Mouse (Mus musculus) kidney, postnatal 4 days (tissue): ENCODE data around the gene Mdp1.

Source experiments
- DNase-seq, 2 experiments: peaks; one replicate each; pipeline ENCODE4 v3.0.0; 2021; ENCODE audit warnings: mixed read lengths in 2 of 2

Gene Mdp1

DNA sequence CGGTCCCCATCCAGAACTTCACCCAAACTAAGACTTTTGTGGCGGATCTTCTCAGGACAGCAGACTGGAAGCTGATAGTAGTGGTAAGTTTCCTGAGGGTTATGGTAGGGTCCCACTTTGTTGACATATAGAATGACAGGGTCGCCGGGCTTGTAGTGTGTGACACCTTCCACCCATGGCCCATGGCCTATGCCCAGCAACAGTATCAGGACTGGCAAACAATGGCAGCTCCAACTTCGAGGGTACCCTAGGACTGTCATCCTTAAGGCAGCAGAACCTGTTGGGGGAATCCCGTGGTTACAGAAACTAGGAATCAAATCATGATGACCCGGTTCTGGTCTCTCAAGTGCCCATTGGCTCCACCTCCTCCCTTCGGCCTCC is 17.6 kb downstream of the Mdp1 start:
- DNase-seq = no peak

DNA sequence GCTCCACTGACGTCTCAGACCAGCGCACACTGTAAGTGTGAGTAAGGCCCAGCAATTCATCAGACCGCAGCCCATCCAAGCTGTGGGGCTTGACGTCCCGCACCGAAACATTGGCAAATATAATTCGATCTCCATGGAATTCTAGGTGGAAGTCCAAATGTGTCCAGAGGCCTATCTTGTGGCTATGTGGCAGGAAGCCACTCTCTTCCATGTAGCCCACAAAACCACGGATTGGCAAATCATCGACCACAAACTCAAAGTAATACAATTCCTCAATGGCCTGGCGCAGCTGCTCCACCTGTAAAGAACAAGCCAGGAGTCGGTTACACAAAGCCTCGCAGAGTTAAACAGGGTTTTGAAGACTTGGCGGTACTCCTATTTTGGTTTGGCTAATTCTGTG is 19.0 kb downstream of the Mdp1 start:
- no peak for DNase-seq

DNA sequence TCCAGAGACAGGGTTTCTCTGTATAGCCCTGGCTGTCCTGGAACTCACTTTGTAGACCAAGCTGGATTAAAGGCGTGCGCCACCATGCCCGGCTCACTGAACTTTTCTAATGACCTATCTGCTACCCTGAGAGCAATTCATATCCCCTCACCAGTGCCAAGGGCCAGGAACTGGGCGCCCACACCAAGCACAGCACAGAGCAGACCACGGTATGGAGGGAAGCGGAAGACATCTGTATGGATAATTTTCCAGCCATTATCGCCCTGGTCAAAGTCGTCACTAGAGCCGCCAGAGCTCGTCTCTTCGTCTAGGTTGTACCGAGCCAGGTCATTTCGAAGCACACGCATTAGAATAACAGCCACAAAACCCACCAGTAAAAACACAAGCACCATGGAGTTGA is 19.5 kb downstream of the Mdp1 start:
- DNase-seq = no peak

DNA sequence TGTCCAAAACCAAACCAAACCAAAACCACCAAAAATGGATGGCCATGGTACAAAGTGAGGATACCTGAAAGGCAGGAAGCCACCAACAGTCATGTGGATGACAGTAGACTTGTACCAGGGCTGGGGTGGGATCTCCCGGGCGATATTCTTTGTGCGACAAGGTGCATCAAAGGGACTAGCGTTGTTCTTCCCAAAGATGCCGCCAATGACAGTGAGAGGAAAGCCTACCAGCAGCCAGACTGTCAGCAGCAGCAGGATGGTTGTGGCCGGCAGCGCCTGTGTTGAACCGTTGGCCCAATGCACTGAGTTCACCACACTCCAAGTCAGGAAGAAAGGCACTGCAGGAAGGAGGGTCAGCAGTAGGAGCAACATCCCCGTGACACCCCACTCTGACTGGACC is 22.5 kb downstream of the Mdp1 start, which contains the start of gene Gm49378:
TSS of gene Gm49378 (minus strand) at position 101 of the 400 bp plus-strand sequence.
- no peak for DNase-seq

DNA sequence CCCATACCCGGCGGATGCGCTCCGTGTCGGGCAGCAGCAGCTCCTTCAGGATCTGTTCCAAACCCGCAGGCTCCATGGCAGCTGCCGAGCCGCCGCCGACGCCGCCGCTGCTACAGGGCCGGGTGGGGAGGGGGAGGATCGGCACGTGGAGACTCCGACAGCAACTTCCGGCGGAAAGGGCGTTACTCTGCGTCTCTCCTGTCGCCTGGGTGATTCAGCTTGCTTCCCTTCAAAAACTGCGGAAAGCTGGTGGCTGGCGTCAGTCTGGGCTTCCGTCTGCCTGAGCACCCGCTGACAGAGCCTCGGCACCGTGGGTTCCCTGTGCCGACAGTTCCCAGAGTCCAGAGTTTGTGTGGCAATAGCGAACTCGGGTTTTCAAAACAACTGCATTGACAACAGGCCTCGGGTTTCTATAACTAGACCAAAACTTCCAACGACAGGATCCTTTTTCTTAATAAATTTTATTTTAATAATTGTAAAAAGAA is 24.7 kb downstream of the Mdp1 start, which contains the start of gene Ipo4:
TSS of gene Ipo4 (minus strand) at position 435 of the 485 bp plus-strand sequence.
- peak; percentile 91 to 94 for DNase-seq

DNA sequence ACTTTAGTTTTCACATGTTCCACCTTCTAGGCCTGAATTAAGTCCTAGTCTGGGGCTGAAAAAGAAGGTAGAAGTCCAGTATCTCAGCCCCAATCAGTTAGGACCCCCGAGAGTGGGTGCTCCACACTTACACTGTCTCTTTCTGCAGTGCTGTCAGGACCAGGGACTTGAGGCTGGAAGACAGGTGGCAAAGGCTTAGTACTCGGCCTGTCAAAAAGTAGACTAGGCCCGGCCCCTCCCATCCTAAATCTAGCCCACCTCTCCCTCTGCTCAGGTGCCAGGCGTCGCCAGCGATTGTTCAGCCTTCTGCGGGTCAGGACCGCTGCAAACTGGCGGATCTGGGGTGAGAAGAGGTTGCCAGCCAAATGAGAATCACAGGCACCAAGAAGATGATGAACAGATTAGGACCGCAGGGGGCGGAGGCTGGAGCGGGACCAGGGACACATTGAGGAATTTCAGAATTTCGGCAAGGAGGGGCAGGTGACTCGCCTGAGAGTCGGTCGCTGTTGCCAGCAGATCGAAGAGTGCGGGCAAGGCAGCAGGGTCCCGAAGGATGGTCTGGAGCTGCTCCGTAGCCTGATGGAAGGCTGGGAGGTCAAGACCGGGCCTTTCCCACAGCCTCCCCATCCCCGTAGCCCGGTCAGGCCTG is 25.3 kb downstream of the Mdp1 start:
- peak; percentile 56 to 58 for DNase-seq

DNA sequence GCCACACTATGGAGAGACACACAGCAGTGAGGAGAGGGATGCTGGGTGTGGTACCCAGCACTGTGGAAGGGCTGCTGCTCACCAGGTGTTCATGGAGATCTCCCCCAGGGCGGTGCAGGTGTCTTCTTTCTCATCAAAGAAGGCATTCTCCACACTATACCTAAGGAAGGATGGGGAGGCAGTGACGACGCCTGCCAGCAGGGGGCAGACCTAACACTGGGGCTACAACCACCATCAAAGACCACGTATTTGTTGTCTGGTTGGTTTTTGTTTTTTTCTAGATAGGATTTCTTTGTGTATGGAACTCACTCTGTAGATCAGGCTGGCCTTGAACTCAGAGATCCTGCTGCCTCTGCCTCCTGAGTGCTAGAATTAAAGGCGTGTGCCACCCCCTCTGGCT is 31.0 kb downstream of the Mdp1 start:
- DNase-seq = peak; percentile 73 to 76

DNA sequence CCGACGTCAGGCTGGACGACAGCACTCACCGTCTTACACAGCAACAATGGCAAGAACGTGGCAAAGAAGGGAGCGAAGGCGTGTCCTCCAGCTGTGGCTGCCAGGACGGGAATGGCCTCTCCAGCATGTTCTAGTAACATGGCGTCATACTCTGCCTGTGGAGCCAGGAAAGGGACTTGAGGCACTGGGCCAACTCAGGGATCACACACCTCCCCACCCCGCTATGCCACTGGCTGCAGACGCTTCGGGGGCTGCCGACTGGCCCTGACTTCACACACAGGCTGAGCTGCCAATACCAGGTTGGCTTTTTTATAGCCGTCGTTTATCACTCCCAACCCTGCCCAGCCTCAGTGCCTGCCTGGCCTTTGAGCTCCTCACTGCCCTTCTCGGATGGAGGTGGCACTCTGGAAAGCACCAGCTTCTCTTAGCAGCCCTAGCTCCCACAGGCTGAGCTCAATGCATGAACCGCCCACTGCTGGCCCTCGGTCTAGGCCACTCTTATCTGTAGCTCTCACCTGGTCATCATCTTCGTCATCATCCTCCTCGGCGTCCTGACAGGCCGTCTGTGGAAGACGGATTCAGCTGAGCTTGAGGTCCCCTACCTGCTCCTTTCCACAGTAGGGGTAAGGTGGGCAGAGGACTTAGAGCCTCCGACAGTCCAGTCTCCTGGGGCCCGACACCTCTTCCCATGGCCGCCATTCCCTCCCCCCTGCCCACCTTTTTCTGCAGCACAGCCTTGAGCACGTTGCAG is 32.1 kb downstream of the Mdp1 start:
- no peak for DNase-seq

DNA sequence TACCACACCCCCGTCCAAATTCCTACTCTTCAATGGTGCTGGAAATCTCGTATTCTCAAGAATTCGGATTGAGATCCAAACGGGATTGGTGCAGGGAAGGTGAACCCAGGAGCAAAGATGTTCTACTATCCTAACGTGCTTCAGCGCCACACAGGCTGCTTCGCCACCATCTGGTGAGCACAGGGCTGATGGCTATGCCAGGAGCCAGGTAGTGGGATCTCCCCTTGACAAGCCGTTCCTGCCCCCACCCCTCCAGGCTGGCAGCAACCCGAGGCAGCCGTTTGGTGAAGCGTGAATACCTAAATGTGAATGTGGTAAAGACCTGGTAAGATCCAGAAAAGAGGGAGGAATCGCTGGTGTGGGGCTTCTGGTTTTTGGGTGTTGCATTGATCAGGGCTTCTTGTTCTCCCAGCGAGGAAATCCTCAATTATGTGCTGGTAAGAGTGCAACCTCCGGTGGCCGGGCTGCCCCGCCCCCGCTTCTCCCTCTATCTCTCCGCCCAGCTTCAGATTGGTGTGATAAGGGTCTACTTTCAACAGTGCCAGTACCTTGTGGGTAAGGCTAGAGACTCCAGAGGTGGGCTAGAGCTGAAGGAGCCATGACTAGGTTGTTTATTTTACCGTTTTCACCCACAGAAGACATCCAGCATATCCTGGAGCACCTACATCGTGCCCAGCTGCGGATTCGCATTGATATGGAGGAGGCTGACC is 41.7 kb downstream of the Mdp1 start:
- DNase-seq = peak in 1 of 2 experiments; percentile 33

DNA sequence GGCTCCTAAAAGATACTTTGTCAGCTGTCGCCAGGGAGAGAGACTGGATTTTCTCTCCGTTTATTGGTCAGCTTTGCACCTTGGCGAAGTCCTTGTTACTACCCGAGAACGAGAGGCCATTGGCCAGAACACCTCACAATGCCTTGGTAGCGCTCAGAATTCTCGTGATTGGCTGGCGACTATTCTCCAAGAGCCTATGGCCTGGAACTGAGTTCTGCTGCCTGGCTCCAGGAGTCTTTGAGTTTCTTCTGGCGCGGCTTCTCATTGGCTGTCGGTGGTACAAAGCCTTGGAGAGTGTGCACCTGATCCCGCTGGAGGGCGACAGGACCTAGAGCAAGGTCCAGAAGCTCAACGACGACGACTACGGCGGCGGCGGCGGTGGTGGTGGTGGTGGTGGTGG is 42.5 kb downstream of the Mdp1 start, which contains the start of gene Rec8:
TSS of gene Rec8 (plus strand) at position 216 of the 400 bp plus-strand sequence.
- DNase-seq = peak; percentile 48 to 69

DNA sequence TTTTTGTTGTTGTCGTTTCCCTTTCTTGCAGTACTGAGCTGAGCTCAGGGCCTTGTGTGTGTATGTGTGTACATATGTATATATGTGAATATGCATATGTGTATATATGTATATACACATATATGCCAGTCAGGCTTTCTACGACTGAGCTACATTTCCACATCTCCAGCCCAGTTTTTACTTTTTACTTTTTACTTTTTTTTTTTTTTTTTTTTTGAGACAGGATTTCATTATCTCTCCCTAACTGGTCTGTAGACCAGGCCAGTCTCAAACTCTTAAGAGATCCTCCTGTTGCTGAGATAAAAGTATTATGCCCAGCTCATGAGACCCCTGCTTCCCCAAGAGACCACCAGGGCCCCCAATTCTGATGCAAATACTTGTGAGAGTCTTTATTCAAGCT is 43.5 kb downstream of the Mdp1 start:
- no peak for DNase-seq

DNA sequence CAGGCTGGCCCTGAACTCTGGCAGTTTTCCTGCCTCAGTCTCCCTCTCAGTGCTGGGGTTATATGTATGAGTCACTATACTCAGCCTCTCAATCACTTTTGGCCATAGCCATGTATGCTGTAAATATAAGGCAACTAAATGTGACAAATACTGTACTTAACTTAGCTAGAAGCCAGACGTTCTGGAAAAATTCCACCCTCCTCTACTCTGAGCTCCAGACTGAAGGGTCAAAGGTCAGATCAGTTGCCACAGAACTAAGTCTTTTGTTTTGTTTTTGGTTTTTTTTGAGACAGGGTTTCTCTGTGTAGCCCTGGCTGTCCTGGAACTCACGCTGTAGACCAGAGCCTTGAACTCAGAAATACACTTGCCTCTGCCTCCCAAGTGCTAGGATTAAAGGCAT is 44.4 kb downstream of the Mdp1 start:
- no peak for DNase-seq

DNA sequence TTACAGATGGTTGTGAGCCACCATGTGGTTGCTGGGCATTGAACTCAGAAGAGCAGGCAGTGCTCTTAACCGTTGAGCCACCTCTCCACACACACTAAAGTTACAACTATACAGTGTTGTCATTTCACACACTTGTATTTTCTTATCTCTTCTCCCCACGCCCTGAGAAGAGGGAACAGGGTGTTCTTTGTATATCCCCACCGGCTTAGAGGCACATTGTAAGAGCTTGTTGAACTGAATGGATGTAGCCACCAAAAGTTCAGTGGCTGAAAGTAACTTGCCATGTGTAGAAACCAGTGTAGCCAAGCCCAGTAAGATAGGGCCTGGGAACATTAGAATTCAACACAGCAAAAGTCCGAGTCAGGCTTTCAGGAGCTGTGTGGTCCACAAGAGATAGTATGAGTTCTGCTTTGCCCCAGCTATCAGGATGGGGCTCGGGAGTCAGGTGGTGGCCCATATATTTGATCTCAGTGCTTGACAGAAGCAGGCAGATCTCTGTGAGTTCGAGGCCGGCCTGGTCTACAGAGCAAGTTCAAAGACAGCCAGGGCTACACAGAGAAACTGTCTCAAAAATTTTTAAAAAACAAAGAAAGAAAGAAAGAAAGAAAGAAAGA is 45.6 kb downstream of the Mdp1 start:
- DNase-seq = no peak

DNA sequence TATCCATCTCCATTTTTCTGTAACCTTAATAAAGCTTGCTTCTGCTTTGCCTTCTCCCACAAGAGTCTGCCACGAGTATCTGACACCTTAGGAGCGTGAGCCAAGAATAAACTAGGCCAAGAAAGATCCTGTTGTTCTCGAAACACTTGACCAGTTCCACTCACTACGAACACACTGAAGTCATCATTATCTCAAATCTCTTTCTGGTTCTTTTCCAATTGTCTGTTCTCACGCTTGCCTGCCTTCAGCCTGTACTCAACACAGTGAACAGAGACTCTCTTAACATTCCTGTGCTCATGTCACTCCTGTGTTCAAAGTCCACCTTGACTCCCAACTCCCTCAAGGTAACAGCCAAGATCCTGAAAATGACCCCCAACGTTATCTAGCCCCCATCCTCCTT is 47.0 kb downstream of the Mdp1 start:
- no peak for DNase-seq

DNA sequence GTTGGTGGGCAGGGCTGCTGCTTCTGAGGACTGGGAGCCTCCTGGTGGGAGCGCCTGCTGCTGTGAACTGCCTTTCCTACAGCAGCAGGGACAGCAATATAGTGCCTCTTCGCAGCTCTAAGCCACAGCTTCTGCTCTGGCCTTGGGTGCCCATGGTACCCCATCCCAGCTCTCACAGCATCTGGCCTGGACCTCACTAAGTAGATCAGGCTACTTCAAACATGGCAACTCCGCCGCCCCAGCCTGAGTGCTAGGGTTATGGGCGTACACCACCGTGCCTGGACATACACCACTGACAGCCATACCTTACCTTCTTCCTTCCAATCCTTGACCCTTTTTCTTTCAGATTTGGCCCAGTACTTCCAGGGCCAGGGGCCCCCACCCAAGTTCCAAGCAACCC is 52.0 kb downstream of the Mdp1 start:
- DNase-seq = no peak
